22 mouse cellular contexts compared by ENCODE assay signal in the genomic region with DNA sequence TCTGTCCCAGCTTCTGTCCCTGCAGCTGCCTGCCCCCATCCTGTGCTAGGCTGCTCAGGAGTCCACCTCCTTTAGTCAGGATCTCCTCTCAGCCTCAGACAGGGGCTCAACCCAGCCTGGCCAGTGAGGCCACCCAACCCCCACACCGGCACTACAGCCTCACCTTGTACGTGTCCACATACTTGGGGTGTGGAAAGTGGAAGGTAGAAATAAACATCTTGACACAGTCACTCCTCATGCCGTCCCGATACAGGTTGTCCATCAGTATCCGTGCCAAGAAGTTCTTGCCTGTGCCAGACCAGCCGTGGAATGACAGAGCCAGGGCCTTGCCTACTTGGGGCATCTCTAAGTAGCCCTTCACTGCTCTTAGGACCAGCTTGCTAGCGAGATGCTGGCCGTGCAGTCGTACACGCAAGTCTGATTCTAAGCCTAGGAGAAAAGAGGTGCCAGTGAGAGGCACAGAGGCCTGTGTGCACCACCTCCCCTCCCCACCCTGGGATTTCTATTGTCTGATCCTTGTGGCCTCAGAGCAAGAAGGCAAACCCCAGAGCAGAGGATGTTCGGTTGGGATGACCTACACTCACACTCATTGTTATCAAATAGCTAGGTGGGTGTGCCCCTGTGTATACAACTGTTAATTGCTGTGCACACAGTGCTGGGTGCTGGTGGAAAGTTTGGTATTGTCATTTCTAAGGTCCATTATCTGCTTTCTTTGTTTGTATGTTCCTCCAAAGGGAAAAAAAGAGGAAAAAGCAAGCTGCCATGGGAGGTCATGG. TPM values are rescaled to one million over a fixed set of nuclear protein-coding genes. Genes with fewer than 3 reads are reported as not detected.
DNase-seq lines count a peak whose midpoint lies in the region; ATAC-seq and TF ChIP-seq lines count a peak whose summit lies in the region.
"Had no signal": no experiment of that assay in that cellular context is flagged by ENCODE, and none has a peak within 500 bp of the region (broad histone marks: within the 10 kb centered on the region; RNA-seq: fewer than 3 reads in every experiment).

No protein-coding gene starts in this region.

- no peak for ATAC-seq in forebrain, embryonic 11.5 days (replicated peaks; ENCODE audit: low FRiP score)
- 0 out of 2 replicates have a peak, but pooled peaks have one; percentile 22 for ATAC-seq in limb, embryonic 12.5 days (ENCODE audit: insufficient number of reproducible peaks, insufficient read depth, low FRiP score, low TSS enrichment, low read depth)
- ATAC-seq in midbrain, postnatal 0 days (ENCODE audit: low FRiP score): no peak
- ATAC-seq: hindbrain, postnatal 0 days; Patski had no signal

- DNase-seq in forebrain, embryonic 11.5 days (ENCODE audit: low spot score): peak; percentile 47
- no peak for DNase-seq in forebrain, embryonic 10.5 days (ENCODE audit: extremely low spot score, low spot score)
- DNase-seq in lung, postnatal 14 days: peak; percentile 35
- DNase-seq in right cerebral cortex, postnatal 14 days: no peak
- DNase-seq in midbrain, postnatal 0 days (ENCODE audit: low spot score): no peak
- no peak for DNase-seq in spleen, postnatal 10 days (ENCODE audit: low spot score in 2 of 2)
- no peak for DNase-seq in frontal cortex, postnatal 36 days (ENCODE audit: low spot score in 2 of 2)
- DNase-seq: cerebellum, adult 9-10 months; gastrocnemius, postnatal 36 days; kidney, adult 18-20 months; kidney, postnatal 10 days; liver; retina, postnatal 1 day; thymus, postnatal 14 days had no signal

- 0 out of 2 replicates have a peak, but pooled peaks cover 2% of the 10 kb centered on the region for H3K27me3 ChIP-seq in forebrain, embryonic 11.5 days (ENCODE audit: control insufficient read depth, insufficient read depth, low read length)
- peaks cover 18% of the 10 kb centered on the region for H3K27me3 ChIP-seq in forebrain, embryonic 10.5 days (ENCODE audit: poor library complexity, severe bottlenecking)
- peaks cover 10% of the 10 kb centered on the region; the same call in 1 of the 2 replicates for H3K27me3 ChIP-seq in limb, embryonic 12.5 days
- no peaks in the 10 kb centered on the region for H3K27me3 ChIP-seq in midbrain, postnatal 0 days (ENCODE audit: insufficient read depth, low read length)
- H3K27me3 ChIP-seq: embryonic facial prominence, embryonic 15.5 days; Patski had no signal

- no peak overlapping the region for H3K4me3 ChIP-seq in forebrain, embryonic 11.5 days (ENCODE audit: low read depth, low read length)
- no peak overlapping the region for H3K4me3 ChIP-seq in forebrain, embryonic 10.5 days
- no peak overlapping the region for H3K4me3 ChIP-seq in limb, embryonic 12.5 days (replicated peaks)
- H3K4me3 ChIP-seq in midbrain, postnatal 0 days (ENCODE audit: low read depth, low read length): no peak overlapping the region
- H3K4me3 ChIP-seq: embryonic facial prominence, embryonic 15.5 days; forebrain, embryonic 12.5 days; midbrain, embryonic 12.5 days had no signal

- no peak overlapping the region for H3K9ac ChIP-seq in forebrain, embryonic 11.5 days (ENCODE audit: low read length)
- H3K9ac ChIP-seq in limb, embryonic 12.5 days (replicated peaks): no peak overlapping the region
- no peak overlapping the region for H3K9ac ChIP-seq in midbrain, postnatal 0 days (replicated peaks; ENCODE audit: low read length, poor library complexity, severe bottlenecking)
- H3K9ac ChIP-seq: embryonic facial prominence, embryonic 15.5 days; forebrain, embryonic 12.5 days; midbrain, embryonic 12.5 days had no signal

- H3K36me3 ChIP-seq in forebrain, embryonic 11.5 days (ENCODE audit: control insufficient read depth, insufficient read depth, low read length): no peaks in the 10 kb centered on the region
- no peaks in the 10 kb centered on the region; the same call in 1 of the 2 replicates for H3K36me3 ChIP-seq in forebrain, embryonic 10.5 days (replicated peaks)
- H3K36me3 ChIP-seq in limb, embryonic 12.5 days: no peaks in the 10 kb centered on the region
- H3K36me3 ChIP-seq in midbrain, postnatal 0 days (ENCODE audit: insufficient read depth, low read length): no peaks in the 10 kb centered on the region
- H3K36me3 ChIP-seq: embryonic facial prominence, embryonic 15.5 days; forebrain, embryonic 12.5 days; midbrain, embryonic 12.5 days had no signal

- H3K4me1 ChIP-seq in forebrain, embryonic 11.5 days (replicated peaks; ENCODE audit: control insufficient read depth, insufficient read depth, low read length): peaks cover 6% of the 10 kb centered on the region
- peaks cover 39% of the 10 kb centered on the region for H3K4me1 ChIP-seq in forebrain, embryonic 10.5 days
- peaks cover 43% of the 10 kb centered on the region for H3K4me1 ChIP-seq in limb, embryonic 12.5 days (replicated peaks)
- H3K4me1 ChIP-seq in midbrain, postnatal 0 days (ENCODE audit: insufficient read depth, low read length): peaks cover 10% of the 10 kb centered on the region; the same call in 1 of the 2 replicates

- TF ChIP-seq CTCF in midbrain, postnatal 0 days (IDR thresholded peaks at IDR 0.05): no peak

- 40% methylated on average over 11 of the region's 11 CpGs for WGBS in forebrain, embryonic 11.5 days
- 43% methylated on average over 11 of the region's 11 CpGs for WGBS in forebrain, embryonic 10.5 days
- 43% methylated on average over 11 of the region's 11 CpGs for WGBS in limb, embryonic 12.5 days
- 45% methylated on average over 11 of the region's 11 CpGs for WGBS in midbrain, postnatal 0 days

- H3K27ac ChIP-seq in forebrain, embryonic 11.5 days (ENCODE audit: low read depth, low read length): no peak overlapping the region
- H3K27ac ChIP-seq in forebrain, embryonic 10.5 days: no peak overlapping the region
- peak overlapping the region; percentile 80 for H3K27ac ChIP-seq in limb, embryonic 12.5 days
- no peak overlapping the region for H3K27ac ChIP-seq in midbrain, postnatal 0 days (ENCODE audit: low read depth, low read length)
- H3K27ac ChIP-seq: embryonic facial prominence, embryonic 15.5 days; forebrain, embryonic 12.5 days; hindbrain, postnatal 0 days; macrophage; midbrain, embryonic 12.5 days had no signal

- H3K4me2 ChIP-seq in forebrain, embryonic 11.5 days (ENCODE audit: low read depth, low read length, severe bottlenecking): no peak overlapping the region
- no peak overlapping the region for H3K4me2 ChIP-seq in limb, embryonic 12.5 days
- H3K4me2 ChIP-seq in midbrain, postnatal 0 days (ENCODE audit: low read depth, low read length, poor library complexity, severe bottlenecking): no peak overlapping the region
- H3K4me2 ChIP-seq: embryonic facial prominence, embryonic 15.5 days; forebrain, embryonic 12.5 days; heart, embryonic 11.5 days; midbrain, embryonic 12.5 days had no signal

- no peaks in the 10 kb centered on the region for H3K9me3 ChIP-seq in forebrain, embryonic 11.5 days (ENCODE audit: control insufficient read depth, low read length)
- no peaks in the 10 kb centered on the region for H3K9me3 ChIP-seq in forebrain, embryonic 10.5 days
- no peaks in the 10 kb centered on the region for H3K9me3 ChIP-seq in limb, embryonic 12.5 days
- no peaks in the 10 kb centered on the region for H3K9me3 ChIP-seq in midbrain, postnatal 0 days (ENCODE audit: low read length)
- H3K9me3 ChIP-seq: embryonic facial prominence, embryonic 15.5 days; forebrain, embryonic 12.5 days; midbrain, embryonic 12.5 days had no signal

RNA-seq across cellular contexts. Expression of gene Tor3a, which starts 4.8 kb away (rescaled TPM):
- 5.2 and 7.8 TPM in 2 replicates for polyA plus RNA-seq in forebrain, embryonic 11.5 days (2014; fragmentation: Nextera tagmentation; extraction: Ambion mirVana)
- 5.4 and 6.2 TPM in 2 replicates for polyA plus RNA-seq in forebrain, embryonic 10.5 days (2016; fragmentation: Nextera tagmentation; extraction: Ambion mirVana)
- polyA plus RNA-seq in limb, embryonic 12.5 days (2016; fragmentation: Nextera tagmentation; extraction: Ambion mirVana): 7.9 and 8.3 TPM in 2 replicates
- total RNA-seq in midbrain, postnatal 0 days (2014; rRNA removed): 2.6 and 3.3 TPM in 2 replicates
- 3.1 and 3.5 TPM in 2 replicates for polyA plus RNA-seq in midbrain, postnatal 0 days (2015; fragmentation: Nextera tagmentation; extraction: Ambion mirVana)

RNA-seq across cellular contexts. Expression of gene Fam20b, which starts 49.5 kb away (rescaled TPM):
- polyA plus RNA-seq in forebrain, embryonic 11.5 days (2014; fragmentation: Nextera tagmentation; extraction: Ambion mirVana): 22.9 and 23.4 TPM in 2 replicates
- polyA plus RNA-seq in forebrain, embryonic 10.5 days (2016; fragmentation: Nextera tagmentation; extraction: Ambion mirVana): 16.4 and 17.5 TPM in 2 replicates
- 24.3 and 25.6 TPM in 2 replicates for polyA plus RNA-seq in limb, embryonic 12.5 days (2016; fragmentation: Nextera tagmentation; extraction: Ambion mirVana)
- 69.9 and 74.3 TPM in 2 replicates for total RNA-seq in midbrain, postnatal 0 days (2014; rRNA removed)
- 30.0 and 32.3 TPM in 2 replicates for polyA plus RNA-seq in midbrain, postnatal 0 days (2015; fragmentation: Nextera tagmentation; extraction: Ambion mirVana)

Comparison
In these comparisons a context has a peak if more than half of its experiments do, and no peak if none do; other contexts are left out.
1. DNase-seq: peak in forebrain, embryonic 11.5 days (single experiment) and lung, postnatal 14 days (single experiment); none in forebrain, embryonic 10.5 days (single experiment), right cerebral cortex, postnatal 14 days (single experiment), midbrain, postnatal 0 days (single experiment), spleen, postnatal 10 days (0 of 2) and frontal cortex, postnatal 36 days (0 of 2).